Mouse (Mus musculus): ENCODE results near the gene Arntl. TPM values are rescaled to one million over a fixed set of nuclear protein-coding genes. Genes with fewer than 3 reads are reported as not detected.

Arntl gene
- total and polyA plus RNA-seq, 3 experiments, result 3.4 to 58.8 (median 10.3) TPM

DNA sequence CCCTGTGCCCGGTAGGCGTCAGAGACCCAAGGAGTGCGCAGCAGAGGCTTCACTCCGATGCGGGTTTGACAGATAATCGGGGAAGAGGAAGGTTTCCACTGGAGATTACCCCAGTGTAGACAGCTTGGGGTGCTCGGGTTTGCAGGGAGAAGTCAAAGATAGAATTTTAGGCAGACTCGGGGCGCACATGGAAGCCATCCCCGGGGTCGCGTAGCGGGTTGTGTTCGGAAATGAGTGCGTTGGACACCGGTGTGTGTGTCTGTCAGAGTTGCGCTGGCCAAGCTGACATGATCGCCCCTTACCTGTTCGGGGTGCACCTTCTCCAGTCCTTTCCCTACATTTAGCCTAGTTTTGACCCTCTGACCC is 1.1 kb downstream of the Arntl start:
- DNase-seq, result no peak

DNA sequence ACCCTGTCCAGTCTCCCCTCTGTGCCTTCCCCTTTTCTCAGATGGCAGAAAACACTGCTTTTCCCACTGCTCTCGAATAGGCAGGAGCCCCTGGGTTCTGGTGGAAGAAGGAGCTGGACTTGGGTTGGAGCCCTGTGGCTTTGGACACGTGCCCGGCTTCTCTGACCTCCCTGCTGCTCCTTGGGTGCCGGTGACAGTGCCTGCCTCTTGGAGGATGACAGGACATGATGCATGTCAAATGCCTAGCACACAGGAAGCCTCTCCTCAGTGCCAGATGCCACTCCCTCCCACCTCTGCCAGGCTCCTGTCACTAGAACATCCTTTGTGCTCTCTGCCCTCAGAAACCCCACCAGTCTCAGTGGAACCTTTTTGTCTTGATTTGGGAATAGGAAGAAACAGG is 3.2 kb downstream of the Arntl start:
- DNase-seq, result peak; percentile 87

- peak; percentile 54 for DNase-seq
Observed at GRCm38 (mm10) chr7:113214245-113215169, 7.2 kb downstream of the Arntl start.

DNA sequence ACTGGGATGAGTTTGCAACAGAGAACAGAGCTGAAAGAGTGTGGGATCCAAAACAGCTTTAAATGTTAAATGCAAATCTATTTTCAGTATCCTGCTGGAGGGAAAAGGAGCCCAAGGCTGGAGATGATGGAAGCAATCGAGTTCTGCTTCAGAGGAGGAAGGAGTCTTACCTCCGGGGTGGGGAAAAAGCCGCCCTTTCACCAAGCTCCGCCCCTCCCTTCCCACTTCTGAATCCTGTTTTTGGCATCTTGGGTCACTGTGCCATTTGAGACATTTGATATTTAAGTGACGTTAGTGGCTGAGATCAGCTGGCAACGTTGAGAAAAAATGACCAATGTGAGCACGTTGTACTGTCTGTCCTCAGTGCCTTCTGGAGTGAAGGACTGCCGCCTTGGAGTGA is 8.9 kb downstream of the Arntl start:
- DNase-seq, result peak; percentile 54

GRCm38 (mm10) chr7:113219416-113219815 is 12.2 kb downstream of the Arntl start:
- DNase-seq, result peak; percentile 59

DNA sequence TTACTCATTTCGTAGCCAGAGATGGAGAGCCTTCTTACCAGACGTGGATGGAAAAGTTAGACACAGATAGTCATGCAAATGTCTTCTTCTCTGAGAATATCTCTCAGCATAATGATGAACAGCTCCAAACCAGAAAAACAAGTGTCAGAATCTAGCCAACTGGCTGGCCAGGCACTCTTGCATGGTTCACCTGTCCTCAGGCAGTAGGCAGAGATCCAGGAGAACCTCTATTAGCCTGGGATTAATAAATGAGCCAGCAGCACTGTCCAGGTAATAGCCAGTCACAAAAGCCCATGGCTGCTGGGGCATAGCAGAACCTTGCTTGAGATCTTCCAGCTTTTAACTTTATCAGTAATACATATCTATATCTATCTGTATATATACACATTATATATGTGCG is 12.6 kb downstream of the Arntl start:
- no peak for DNase-seq

DNA sequence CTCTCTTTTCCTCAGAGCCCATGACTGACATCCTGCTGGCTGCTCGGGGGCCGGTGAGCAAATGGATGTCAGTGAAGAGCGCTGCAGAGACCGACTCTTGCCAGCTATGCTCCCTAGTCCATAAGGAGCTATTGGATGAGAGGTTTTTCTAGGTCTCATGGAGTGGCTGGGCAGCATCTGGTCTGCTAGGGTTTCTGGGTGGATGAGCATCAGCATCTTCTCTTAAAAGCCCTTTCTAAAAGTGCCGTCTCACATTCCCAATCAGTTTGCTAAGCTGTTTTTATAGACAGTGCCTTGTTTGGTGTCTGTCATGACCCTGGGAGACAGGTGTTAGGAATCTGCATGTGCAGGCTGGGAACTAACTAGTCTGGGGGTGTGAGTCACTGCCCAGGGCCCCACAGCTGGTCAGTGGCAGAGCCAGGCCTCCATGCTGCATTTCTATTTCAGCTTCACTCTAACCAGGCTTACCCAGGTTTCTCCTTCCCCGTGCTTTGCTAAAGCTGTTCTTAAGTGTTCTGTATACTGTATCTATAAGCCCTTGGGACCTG is 13.5 kb downstream of the Arntl start:
- DNase-seq, result no peak

DNA sequence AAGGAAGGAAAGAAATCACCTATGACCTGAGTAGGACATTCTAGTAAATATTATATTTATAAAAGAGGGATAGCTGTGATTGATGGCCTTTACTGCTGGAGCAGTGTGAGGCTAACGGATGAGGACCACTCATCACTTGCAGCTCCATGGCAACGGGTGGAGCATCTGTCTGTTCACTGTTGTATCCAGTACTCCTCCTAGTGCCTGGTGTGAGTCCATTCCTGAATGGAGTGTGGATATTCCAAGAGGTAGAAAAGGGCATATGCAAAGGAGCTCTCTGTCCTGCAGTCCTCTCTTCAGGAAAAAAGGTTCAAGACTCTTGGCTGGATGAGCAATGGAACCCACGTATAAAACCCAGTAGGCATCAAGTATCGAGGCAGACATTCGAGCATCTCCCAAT is 15.6 kb downstream of the Arntl start:
- no peak for DNase-seq

- no peak for DNase-seq
Observed at GRCm38 (mm10) chr7:113224620-113225019, 17.4 kb downstream of the Arntl start.

GRCm38 (mm10) chr7:113228498-113228897 is 21.2 kb downstream of the Arntl start:
- no peak for DNase-seq

DNA sequence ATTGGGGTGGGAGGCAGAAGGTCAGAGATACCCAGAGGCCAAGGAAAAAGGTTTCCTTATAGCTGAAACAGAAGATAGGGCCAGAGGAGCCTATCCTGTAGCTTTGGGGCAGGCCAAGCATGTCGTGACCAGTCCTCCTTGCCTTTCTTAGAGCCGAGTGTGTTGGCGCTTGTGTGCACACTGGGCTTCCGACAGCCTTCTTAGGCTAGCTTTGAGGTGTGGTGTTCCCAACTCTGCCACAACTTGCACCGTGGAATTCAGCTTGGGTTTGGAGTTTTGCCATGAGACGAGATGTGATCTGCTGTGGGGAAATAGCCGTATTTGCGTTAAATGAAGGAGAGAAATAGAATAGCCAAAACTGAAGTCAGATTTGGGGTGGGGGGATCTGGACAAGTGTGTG is 28.9 kb downstream of the Arntl start:
- no peak for DNase-seq

DNA sequence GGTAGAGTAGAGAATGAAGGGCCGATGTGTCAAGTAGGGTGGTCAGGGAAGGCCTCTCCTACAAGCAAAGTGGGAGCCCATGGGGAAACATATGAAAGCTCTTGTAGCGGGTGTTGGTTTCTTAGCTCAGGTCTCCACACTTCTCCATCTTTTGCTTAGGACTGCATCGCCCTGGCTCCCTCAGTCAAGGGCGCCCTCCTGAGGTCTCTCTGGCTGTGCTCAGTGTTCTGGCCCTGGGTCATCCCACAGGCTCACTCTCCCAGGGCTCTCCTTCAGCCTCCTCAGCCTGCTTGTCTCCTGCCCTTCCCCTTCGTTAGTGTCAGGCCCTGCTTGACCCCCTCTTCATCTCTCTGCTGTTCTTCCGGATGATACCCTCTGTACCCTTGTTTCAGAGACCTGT is 31.1 kb downstream of the Arntl start:
- DNase-seq, result no peak

DNA sequence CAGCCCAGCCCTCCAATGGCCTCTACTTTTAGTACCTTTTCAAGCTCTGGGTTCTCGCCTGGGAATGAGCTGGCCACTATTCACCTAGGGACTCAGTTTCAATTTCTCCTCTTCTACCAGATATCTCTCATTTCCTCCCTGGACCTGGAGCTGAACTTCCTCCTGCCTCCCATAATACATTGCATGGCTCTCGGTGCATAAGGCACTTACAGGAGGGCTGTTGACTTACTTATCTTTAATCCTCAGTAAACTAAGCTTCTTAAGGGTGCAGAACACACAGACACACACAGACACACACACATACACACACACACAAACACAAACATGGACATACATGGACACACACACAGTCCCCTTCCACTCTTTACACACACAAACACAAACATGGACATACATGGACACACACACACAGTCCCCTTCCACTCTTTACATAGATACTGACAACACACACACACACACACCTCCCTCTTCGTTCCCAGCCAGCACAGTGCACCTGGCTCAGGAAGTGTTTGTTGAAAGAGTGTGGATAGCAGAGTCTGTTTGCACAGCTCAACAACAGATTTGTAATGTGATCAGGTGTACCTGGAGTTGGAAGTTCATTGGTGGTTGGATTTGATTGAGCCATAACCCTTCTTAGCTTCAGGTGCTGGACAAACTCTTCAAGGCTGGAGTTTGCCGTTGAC is 32.3 kb downstream of the Arntl start:
- DNase-seq, result no peak

DNA sequence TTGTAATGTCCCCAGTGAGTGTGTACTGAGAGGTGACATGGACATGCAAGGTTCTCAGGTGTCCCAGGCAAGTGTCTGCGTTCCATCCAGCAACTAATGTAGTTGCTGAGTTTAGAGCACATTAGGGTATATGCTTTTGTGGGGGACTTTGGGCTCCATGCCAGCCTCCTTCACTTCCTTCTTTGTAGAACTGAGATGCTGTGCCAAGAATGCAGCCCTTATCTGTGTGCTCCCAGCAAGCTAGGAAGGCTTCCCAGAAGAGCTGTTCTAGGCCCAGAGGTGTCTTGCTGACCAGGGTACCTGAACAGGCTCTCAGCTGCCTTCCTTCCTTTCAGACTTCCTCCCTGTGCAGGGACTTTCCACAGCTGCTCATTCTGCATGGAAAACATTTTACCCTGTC is 33.2 kb downstream of the Arntl start:
- DNase-seq, result no peak

GRCm38 (mm10) chr7:113241901-113242661 is 34.8 kb downstream of the Arntl start:
- DNase-seq, result peak; percentile 71

GRCm38 (mm10) chr7:113242688-113243087 is 35.4 kb downstream of the Arntl start:
- peak; percentile 87 for DNase-seq

- DNase-seq, result no peak
Observed at GRCm38 (mm10) chr7:113245144-113245543, 37.9 kb downstream of the Arntl start.

DNA sequence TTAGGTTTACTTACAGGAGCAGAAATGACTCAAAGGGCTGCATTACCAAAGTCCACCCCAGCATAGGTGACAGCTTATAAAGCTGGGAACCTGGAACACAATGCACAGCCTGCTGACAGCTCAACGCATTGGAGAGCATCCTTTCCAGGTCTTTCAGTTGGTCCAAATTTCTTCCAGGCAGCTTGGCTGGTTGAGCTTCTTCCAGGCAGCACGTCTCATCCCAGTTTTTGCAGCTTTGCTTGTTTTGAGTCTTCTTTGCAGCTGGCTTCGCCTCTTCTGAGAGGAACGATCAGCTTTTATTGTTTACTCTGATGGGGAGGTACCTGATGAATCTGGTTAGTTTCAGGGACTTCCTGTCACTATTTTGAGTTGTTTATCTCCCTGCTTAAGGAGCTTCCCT is 39.2 kb downstream of the Arntl start:
- DNase-seq, result no peak

DNA sequence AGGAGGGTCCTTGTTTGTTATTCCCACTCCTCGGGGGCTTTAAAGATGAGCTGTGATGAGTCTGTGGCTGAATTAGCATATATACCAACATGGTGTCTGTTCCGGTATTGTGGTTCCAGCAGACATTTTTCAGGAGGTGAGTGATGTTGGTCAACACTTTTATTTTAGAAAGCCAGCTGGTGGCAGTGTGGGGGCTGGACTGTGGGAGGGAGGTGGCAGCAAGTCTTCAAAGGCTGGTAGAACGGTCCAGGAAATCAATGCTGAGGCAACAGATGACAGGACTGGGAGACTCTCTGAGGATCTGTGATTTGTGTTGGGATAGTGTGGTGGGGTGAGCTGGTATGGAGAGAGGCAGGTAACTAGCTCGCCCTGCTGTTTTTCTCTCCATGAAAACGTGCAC is 39.9 kb downstream of the Arntl start:
- DNase-seq, result no peak

- peak; percentile 79 for DNase-seq
Observed at GRCm38 (mm10) chr7:113249134-113249825, 42.0 kb downstream of the Arntl start.

GRCm38 (mm10) chr7:113250433-113250991 is 43.2 kb downstream of the Arntl start:
- peak; percentile 76 for DNase-seq
